Mouse (Mus musculus) bone marrow, adult 2 months (tissue): ENCODE measurements around the gene Kctd17. TPM values are rescaled to one million over a fixed set of nuclear protein-coding genes. Genes with fewer than 3 reads are reported as not detected.

ENCODE experiments used
- H3K27ac ChIP-seq: fragments of 200-500 bp; 2 replicates; pipeline ENCODE4 v1.5.1; 2012; ENCODE audit warnings: low read depth, mild to moderate bottlenecking, control low read depth, inconsistent platforms, low read length; ENCODE audit not compliant: control insufficient read depth, poor library complexity, insufficient read depth
- H3K4me1 ChIP-seq: fragments of 200-500 bp; 2 replicates; pipeline ENCODE4 v1.6.1; 2011; ENCODE audit warnings: low read length; ENCODE audit not compliant: control insufficient read depth, insufficient read depth
- H3K4me3 ChIP-seq: fragments of 200-500 bp; replicated peaks from 2 replicates; pipeline ENCODE3; 2011; ENCODE audit warnings: mild to moderate bottlenecking, low read depth, low read length, control low read depth; ENCODE audit not compliant: control insufficient read depth
- CTCF ChIP-seq: fragments of 200-500 bp; IDR thresholded peaks from 2 replicates; pipeline ENCODE4 v1.5.1; 2011; ENCODE audit warnings: low read length, control low read depth; ENCODE audit not compliant: control insufficient read depth, insufficient read depth
- POLR2A ChIP-seq: fragments of 200-500 bp; IDR thresholded peaks from 2 replicates; pipeline ENCODE4 v1.6.1; 2011; ENCODE audit warnings: low read depth, mild to moderate bottlenecking, control low read depth, low read length, borderline replicate concordance; ENCODE audit not compliant: control insufficient read depth
- WGBS: fragments of 180-500 bp; shearing (Covaris S2); methylation state at CpG from one replicate; pipeline ENCODE4 v1.1.7; 2018; 5-methylcytosine and 5-hydroxymethylcytosine counted together
- polyA plus RNA-seq: library from polyadenylated mRNA; stranded (reverse); fragments of >200 nt; gene quantifications from 2 replicates; pipeline ENCODE4 v1.2.4, GENCODE M21; 2011; ENCODE audit warnings: low replicate concordance; ENCODE audit not compliant: missing spikeins, insufficient read depth, insufficient read length

Kctd17 gene
- polyA plus RNA-seq, 1 experiment = 14.7 TPM

GRCm38 (mm10) chr15:78406293-78406934, 21.9 kb upstream of the Kctd17 start, which contains the start of gene Mpst:
Mpst (plus strand) TSS chr15:78406416.
- Histone ChIP-seq H3K27ac (peak within 1 kb of the TSS; percentile 92), H3K4me1 (peaks cover 7% of the 10 kb centered on the region), H3K4me3 (peak within 1 kb of the TSS; percentile 91)
- no peak for TF ChIP-seq CTCF
- TF ChIP-seq POLR2A = peak; percentile 91
- under 1% methylated on average over 40 of the region's 40 CpGs for WGBS

- TF ChIP-seq CTCF = no peak
- 0 out of 2 replicates have a peak, but pooled peaks have one; percentile 4 for TF ChIP-seq POLR2A
- Histone ChIP-seq H3K4me1 (peaks cover 4% of the 10 kb centered on the region; the same call in 1 of the 2 replicates), H3K27ac (no peak overlapping the region; the same call in 1 of the 2 replicates), H3K4me3 (no peak overlapping the region)
- 79% methylated on average over 12 of the region's 12 CpGs for WGBS
These were observed 18.8 kb upstream of the Kctd17 start for GRCm38 (mm10) chr15:78409570-78410052.

GRCm38 (mm10) chr15:78413083-78413718, 15.2 kb upstream of the Kctd17 start:
- 65% methylated on average over 14 of the region's 14 CpGs for WGBS
- Histone ChIP-seq H3K4me3 (no peak overlapping the region), H3K27ac (peak overlapping the region; percentile 86), H3K4me1 (peaks cover 4% of the 10 kb centered on the region; the same call in 1 of the 2 replicates)
- no peak for TF ChIP-seq POLR2A
- TF ChIP-seq CTCF = no peak

GRCm38 (mm10) chr15:78413719-78414117, 14.6 kb upstream of the Kctd17 start:
- Histone ChIP-seq H3K27ac (peak overlapping the region; percentile 86), H3K4me3 (no peak overlapping the region), H3K4me1 (peaks cover 4% of the 10 kb centered on the region; the same call in 1 of the 2 replicates)
- WGBS = 50% methylated on average over 1 of the region's 1 CpGs
- TF ChIP-seq CTCF (no peak), POLR2A (no peak)

- Histone ChIP-seq H3K27ac (0 out of 2 replicates have a peak overlapping the region, but pooled peaks have one; percentile 1), H3K4me1 (peaks cover 4% of the 10 kb centered on the region; the same call in 1 of the 2 replicates), H3K4me3 (no peak overlapping the region)
- 96% methylated on average over 8 of the region's 8 CpGs for WGBS
- TF ChIP-seq CTCF (no peak), POLR2A (no peak)
These were observed 14.2 kb upstream of the Kctd17 start for GRCm38 (mm10) chr15:78414157-78414556.

- Histone ChIP-seq H3K4me1 (peaks cover 4% of the 10 kb centered on the region; the same call in 1 of the 2 replicates), H3K27ac (no peak overlapping the region)
- TF ChIP-seq POLR2A (no peak), CTCF (no peak)
These were observed 11.4 kb upstream of the Kctd17 start for GRCm38 (mm10) chr15:78416937-78417336.

GRCm38 (mm10) chr15:78420395-78420794, 8.0 kb upstream of the Kctd17 start:
- no peak overlapping the region for H3K27ac ChIP-seq
- TF ChIP-seq POLR2A = no peak
- no peak for TF ChIP-seq CTCF
- H3K4me1 ChIP-seq = no peaks in the 10 kb centered on the region
- WGBS = 70% methylated on average over 13 of the region's 13 CpGs
- H3K4me3 ChIP-seq = no peak overlapping the region

More at GRCm38 (mm10) chr15:78416937-78417336, 11.4 kb upstream of the Kctd17 start:
- no peak overlapping the region for H3K4me3 ChIP-seq
- 81% methylated on average over 4 of the region's 4 CpGs for WGBS

- Histone ChIP-seq H3K4me3 (no peak overlapping the region), H3K4me1 (no peaks in the 10 kb centered on the region; the same call in 1 of the 2 replicates), H3K27ac (no peak overlapping the region)
- WGBS = 19% methylated on average over 16 of the region's 16 CpGs
- TF ChIP-seq CTCF = peak; percentile 93
- TF ChIP-seq POLR2A = no peak
These were observed 6.1 kb upstream of the Kctd17 start for GRCm38 (mm10) chr15:78422046-78422956.

- no peak for TF ChIP-seq CTCF
- no peak overlapping the region for H3K4me3 ChIP-seq
- no peak overlapping the region for H3K27ac ChIP-seq
- no peaks in the 10 kb centered on the region; the same call in 1 of the 2 replicates for H3K4me1 ChIP-seq
- WGBS = 49% methylated on average over 11 of the region's 11 CpGs
These were observed 3.9 kb upstream of the Kctd17 start for GRCm38 (mm10) chr15:78424507-78424906.
